Mouse (Mus musculus): ENCODE results near the gene Olig2. TPM values are rescaled to one million over a fixed set of nuclear protein-coding genes. Genes with fewer than 3 reads are reported as not detected.
"Not testable (repeated sequence)": the region's sequence is repeated elsewhere in the genome, so short reads cannot be mapped to it uniquely, and the experiment has no call there.

Gene Olig2
- polyA plus RNA-seq, 1 experiment from 2014 or later: not detected

DNA sequence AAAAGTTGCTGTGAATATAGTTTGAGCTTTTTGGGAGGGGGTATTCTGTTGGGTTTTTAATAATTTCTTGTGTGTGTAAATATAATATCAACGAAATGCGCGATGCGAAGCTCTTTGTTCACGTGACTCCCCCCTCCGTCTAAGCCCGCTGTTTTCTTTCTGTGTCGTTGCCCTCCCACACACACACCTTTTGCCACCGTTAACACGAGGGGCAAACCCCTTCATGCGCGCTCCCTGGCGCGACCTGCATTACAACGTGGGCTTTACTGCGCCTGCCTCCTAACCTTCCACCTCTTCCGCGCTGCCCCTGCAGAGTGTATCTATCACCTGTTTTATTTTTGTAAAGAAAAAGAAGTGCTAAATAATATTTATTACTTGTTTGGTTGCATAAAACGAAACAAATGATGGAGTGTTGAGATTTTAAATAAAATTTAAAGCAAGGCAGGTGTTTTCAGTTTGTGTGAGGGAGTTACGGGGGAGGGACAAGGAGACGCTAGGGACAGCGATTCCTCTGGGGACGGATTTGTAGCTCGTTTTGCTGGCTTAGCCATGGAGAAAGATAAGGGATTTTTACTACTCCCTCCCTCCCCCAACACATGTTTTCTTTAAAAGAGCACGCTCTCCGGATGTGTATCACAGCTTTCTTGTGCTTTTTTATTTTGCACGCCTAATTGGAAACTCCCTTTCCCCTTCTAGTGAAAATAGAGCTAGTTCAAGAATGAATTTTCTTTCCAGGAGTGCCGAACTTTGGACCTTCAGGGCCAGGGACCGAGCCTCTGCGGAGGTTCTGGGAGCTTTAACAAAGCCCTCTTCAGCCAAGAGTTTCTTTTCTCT is 3.2 kb downstream of the Olig2 start:
- no peak overlapping the region for H3K4me2 ChIP-seq (replicated peaks)
- H3K9ac ChIP-seq: no peak overlapping the region
- H3K27me3 ChIP-seq: peaks cover 100% of the 10 kb centered on the region
- no peak overlapping the region for H3K4me3 ChIP-seq
- no peaks in the 10 kb centered on the region for H3K9me3 ChIP-seq
- WGBS: under 1% methylated on average over 30 of the region's 30 CpGs
- H3K4me1 ChIP-seq: peaks cover 33% of the 10 kb centered on the region
- H3K27ac ChIP-seq: no peak overlapping the region
- no peaks in the 10 kb centered on the region for H3K36me3 ChIP-seq
- ATAC-seq (ENCODE audit: low FRiP score, low read depth): no peak

DNA sequence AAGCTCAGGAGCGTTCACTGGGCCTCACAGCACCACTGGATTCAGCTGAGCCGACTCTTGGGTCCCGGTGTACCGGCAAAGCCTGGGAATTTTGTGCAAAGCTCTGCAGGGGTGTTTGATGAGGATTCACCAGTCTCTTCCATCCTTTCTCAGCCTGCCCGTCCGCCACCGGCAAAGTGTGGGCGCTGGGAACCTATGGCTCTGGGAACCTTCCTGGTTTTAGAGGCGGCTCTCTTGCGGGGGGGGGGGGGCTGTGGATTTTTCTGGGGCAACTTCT is 3.8 kb downstream of the Olig2 start:
- Histone ChIP-seq H3K36me3 (no peaks in the 10 kb centered on the region), H3K27ac (no peak overlapping the region), H3K4me3 (no peak overlapping the region), H3K9me3 (no peaks in the 10 kb centered on the region), H3K4me1 (peaks cover 33% of the 10 kb centered on the region), H3K27me3 (peaks cover 100% of the 10 kb centered on the region), H3K9ac (no peak overlapping the region), H3K4me2 (replicated peaks) (no peak overlapping the region)
- no peak for ATAC-seq (ENCODE audit: low FRiP score, low read depth)
- 2% methylated on average over 10 of the region's 10 CpGs for WGBS

DNA sequence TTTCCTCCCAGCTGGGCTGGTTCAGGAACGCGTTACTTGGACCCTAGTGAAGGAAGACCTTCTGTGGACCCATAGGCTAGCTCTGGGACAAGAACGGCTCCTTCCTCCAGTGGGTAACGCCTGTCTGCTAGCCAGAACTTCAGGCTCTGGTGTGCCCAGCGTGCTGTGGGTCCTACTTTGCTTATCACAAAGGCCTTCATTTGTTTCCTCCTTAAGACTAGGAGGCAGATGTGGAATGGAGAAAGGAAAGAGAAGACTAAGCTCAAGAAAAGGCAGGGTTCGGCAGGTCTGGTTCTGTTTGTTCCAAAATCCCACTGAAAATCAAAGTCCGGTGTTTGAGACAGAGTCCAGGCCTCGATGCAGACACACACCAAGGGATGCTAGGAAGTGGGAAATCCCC is 4.4 kb downstream of the Olig2 start:
- peaks cover 100% of the 10 kb centered on the region for H3K27me3 ChIP-seq
- H3K36me3 ChIP-seq: no peaks in the 10 kb centered on the region
- WGBS: 17% methylated on average over 8 of the region's 8 CpGs
- ATAC-seq (ENCODE audit: low FRiP score, low read depth): no peak
- no peak overlapping the region for H3K9ac ChIP-seq
- H3K27ac ChIP-seq: no peak overlapping the region
- H3K4me2 ChIP-seq (replicated peaks): no peak overlapping the region
- H3K4me3 ChIP-seq: no peak overlapping the region
- peaks cover 33% of the 10 kb centered on the region for H3K4me1 ChIP-seq
- no peaks in the 10 kb centered on the region for H3K9me3 ChIP-seq

DNA sequence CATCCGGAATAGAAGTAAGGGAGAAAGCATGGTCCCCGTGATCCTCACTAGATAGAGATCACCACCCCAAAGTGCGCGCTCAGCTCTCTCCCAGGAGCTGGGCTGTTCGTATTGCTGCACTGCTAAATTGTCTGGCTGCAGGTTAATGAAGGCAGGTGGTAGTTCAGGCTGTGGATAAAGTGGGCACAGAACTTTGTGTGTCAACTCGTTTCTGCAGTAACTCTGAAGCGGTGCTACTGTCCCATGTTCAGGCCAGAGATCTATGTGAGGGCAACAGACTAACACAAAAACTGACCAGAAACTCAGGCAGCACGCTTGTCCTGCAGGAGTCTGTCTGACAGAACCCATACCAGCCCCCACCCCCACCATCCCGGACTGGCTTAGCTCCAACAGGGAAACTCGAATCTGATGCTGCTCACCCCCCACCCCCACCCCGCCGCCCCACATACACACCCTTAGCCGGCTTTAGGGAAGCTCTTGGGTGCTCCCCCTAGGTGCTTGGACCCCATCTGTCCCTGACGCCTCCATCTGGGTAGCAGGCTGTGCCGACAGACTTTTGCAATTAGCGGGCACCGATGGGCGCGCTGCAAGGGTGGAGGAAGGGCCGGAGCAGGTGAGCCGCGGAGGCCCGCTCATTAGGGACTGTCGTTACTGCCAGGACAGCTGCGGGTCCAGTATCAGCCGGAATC is 6.7 kb downstream of the Olig2 start:
- WGBS: 3% methylated on average over 26 of the region's 26 CpGs
- no peaks in the 10 kb centered on the region for H3K36me3 ChIP-seq
- ATAC-seq (ENCODE audit: low FRiP score, low read depth): no peak
- H3K4me3 ChIP-seq: peak overlapping the region; percentile 7; the same call in 1 of the 2 replicates
- no peak overlapping the region for H3K27ac ChIP-seq
- peaks cover 16% of the 10 kb centered on the region for H3K4me1 ChIP-seq
- H3K4me2 ChIP-seq (replicated peaks): peak overlapping the region; percentile 23; the same call in 1 of the 2 replicates
- H3K9me3 ChIP-seq: no peaks in the 10 kb centered on the region
- H3K9ac ChIP-seq: no peak overlapping the region
- H3K27me3 ChIP-seq: peaks cover 100% of the 10 kb centered on the region

DNA sequence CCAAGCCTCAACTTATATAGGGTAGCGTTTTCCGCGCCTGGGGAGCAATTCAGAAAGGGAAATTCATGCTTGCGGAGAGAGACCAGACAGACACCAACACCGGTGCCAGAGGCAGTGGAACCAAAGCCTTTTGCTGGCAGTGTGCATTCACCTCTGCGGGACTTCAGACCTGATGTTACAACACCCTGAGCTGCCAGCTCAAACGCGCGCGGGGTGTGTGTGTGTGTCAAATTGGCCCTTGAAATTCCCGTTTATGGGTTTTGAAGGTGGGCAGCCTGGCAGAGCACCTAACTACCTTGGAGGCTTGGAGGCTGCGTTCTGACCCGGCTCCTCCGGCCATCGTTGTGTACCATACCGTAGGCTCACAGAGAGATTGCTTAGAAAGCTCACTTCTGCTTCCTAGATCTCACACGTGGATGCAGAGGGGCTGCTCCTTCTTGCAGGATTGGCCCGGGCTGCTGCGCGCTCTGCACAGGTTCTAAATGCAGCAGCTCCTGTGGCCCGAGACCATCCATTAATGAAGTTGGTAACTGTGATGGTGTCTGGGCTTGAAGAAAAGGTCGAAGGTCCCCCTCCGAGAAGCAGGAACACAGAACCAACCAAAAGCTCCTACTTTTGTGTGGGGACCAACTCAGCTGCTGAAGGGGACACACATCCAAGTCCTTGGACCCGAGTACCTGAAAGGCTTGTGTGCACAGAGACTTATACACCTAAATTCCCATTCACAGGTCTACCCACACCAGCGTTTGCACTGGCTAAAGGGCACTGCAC is 7.4 kb downstream of the Olig2 start:
- H3K4me1 ChIP-seq: peaks cover 12% of the 10 kb centered on the region
- WGBS: 2% methylated on average over 25 of the region's 25 CpGs
- H3K9ac ChIP-seq: no peak overlapping the region; the same call in 1 of the 2 replicates
- ATAC-seq (ENCODE audit: low FRiP score, low read depth): no peak
- H3K4me3 ChIP-seq: peak overlapping the region; percentile 7; the same call in 1 of the 2 replicates
- H3K4me2 ChIP-seq (replicated peaks): peak overlapping the region; percentile 23; the same call in 1 of the 2 replicates
- no peak overlapping the region for H3K27ac ChIP-seq
- no peaks in the 10 kb centered on the region for H3K36me3 ChIP-seq
- H3K27me3 ChIP-seq: peaks cover 100% of the 10 kb centered on the region
- H3K9me3 ChIP-seq: no peaks in the 10 kb centered on the region

DNA sequence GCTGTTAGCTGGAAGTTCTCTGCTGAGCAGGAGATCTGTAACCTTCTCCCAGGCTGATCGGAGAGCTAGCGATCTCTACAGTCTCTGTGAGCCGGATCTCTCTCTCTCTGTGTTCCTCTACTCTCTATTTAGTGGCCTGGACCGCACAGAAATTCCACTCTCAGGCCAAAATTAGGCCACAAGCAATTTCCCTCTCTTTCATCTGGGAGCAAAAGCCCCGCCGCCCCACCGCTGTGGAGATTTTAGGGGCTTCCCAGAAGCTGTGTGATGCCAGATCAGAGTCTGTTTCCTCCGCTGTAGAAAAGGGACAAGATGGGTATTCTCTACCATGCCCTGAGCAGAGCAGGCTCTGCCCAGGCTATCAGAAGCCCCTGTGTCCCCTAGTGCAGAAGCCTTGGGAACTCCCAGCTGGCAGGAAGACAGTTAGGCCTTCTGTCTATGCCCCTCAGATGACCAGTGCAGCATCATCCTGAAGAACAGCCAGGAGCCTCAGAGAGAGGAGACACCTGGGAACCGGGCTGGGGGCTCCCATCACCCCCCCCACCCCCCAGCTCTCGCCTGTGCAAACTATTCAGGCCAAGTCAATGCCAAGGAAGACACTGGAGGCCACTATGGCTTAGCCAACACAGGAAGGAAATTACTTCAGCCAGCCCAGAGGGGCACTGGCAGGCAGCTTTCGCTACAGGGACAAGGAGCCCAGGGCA is 8.1 kb downstream of the Olig2 start:
- Histone ChIP-seq H3K27ac (no peak overlapping the region), H3K4me3 (no peak overlapping the region), H3K36me3 (no peaks in the 10 kb centered on the region), H3K9ac (no peak overlapping the region; the same call in 1 of the 2 replicates), H3K27me3 (peaks cover 100% of the 10 kb centered on the region), H3K4me2 (replicated peaks) (no peak overlapping the region), H3K4me1 (peaks cover 12% of the 10 kb centered on the region), H3K9me3 (no peaks in the 10 kb centered on the region)
- 14% methylated on average over 11 of the region's 11 CpGs for WGBS
- ATAC-seq (ENCODE audit: low FRiP score, low read depth): no peak

DNA sequence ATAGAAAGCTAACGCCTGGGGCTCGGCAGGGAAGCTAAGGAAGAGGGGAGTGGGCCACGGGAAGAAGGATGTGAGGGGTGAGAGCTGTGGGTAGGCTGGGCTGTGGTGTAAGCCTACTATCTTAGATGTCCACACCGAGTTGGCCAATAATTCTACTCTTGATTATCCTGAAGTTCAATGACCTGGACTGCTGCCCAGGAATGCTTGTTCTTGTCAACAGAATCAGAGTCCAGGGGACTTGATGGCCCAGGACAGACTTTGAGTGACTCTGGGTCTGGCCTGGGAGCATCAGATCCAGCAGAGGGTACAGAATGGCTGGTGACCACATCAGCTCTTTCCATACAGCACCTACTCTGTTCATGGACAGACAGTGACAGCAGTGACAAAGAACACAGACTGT is 13.8 kb downstream of the Olig2 start:
- H3K4me3 ChIP-seq: no peak overlapping the region
- no peak overlapping the region for H3K4me2 ChIP-seq (replicated peaks)
- H3K9ac ChIP-seq: no peak overlapping the region
- WGBS: 56% methylated on average over 4 of the region's 4 CpGs
- no peaks in the 10 kb centered on the region for H3K4me1 ChIP-seq
- no peak for ATAC-seq (ENCODE audit: low FRiP score, low read depth)
- H3K27ac ChIP-seq: no peak overlapping the region
- H3K36me3 ChIP-seq: no peaks in the 10 kb centered on the region
- H3K27me3 ChIP-seq: peaks cover 92% of the 10 kb centered on the region
- no peaks in the 10 kb centered on the region for H3K9me3 ChIP-seq

DNA sequence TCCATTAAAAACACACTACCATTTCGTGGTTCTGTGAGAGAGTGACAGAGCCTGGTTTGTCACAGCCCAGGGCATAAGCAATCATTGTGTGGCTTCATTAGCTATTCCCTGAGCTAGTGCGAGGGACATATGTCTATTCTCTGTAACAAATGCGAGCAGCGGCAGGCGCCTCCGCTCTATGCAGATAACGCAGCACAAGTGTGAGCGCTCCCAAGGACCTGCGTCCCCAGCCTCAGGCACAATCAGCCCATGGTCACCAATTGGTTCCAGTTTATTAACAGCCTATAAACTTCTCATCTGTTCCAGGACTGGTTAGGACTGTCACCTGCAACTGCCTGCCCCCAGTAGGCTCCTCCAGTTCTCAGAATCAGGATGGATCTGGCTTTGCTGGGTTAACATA is 21.0 kb downstream of the Olig2 start:
- WGBS: 56% methylated on average over 9 of the region's 9 CpGs

DNA sequence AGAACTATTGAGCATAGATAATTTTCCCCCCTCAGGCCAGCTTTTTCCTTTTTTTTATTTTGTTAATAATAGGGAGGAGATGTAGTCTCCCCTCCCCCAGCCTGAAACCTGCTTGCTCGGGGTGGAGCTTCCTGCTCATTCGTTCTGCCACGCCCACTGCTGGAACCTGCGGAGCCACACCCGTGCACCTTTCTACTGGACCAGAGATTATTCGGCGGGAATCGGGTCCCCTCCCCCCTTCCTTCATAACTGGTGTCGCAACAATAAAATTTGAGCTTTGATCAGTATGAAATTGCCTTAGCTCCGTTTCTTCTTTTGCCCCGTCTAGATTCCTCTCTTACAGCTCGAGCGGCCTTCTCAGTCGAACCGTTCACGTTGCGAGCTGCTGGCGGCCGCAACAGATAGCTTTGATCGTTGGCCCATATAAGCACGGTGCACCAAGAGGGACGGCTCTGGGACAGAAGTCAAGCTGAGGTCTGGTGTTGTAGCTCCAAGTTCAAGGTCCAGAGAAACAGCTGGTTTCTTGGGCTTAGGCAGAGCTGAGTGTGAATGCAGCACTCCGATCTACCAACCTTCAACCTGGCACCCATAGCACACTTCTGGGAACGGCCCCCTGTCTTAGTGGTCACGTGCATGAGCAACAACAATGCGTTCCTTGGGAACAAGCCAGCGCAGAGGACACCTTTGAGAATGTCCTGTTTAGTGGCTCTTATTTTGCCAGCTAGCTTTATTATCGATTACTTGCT is 30.3 kb downstream of the Olig2 start:
- not testable (repeated sequence) for H3K4me1 ChIP-seq; H3K36me3 ChIP-seq; H3K4me3 ChIP-seq; H3K27ac ChIP-seq; H3K9ac ChIP-seq; H3K9me3 ChIP-seq; ATAC-seq (ENCODE audit: low FRiP score, low read depth); H3K4me2 ChIP-seq (replicated peaks)
- H3K27me3 ChIP-seq: peaks cover 50% of the 10 kb centered on the region
- WGBS: 5% methylated on average over 19 of the region's 28 CpGs

More for the DNA sequence above, 21.0 kb downstream of the Olig2 start:
- Histone ChIP-seq H3K27me3 (peaks cover 61% of the 10 kb centered on the region), H3K9me3 (no peaks in the 10 kb centered on the region), H3K9ac (no peak overlapping the region), H3K4me2 (replicated peaks) (no peak overlapping the region), H3K36me3 (no peaks in the 10 kb centered on the region), H3K4me1 (no peaks in the 10 kb centered on the region), H3K27ac (no peak overlapping the region), H3K4me3 (no peak overlapping the region)
- ATAC-seq (ENCODE audit: low FRiP score, low read depth): no peak

DNA sequence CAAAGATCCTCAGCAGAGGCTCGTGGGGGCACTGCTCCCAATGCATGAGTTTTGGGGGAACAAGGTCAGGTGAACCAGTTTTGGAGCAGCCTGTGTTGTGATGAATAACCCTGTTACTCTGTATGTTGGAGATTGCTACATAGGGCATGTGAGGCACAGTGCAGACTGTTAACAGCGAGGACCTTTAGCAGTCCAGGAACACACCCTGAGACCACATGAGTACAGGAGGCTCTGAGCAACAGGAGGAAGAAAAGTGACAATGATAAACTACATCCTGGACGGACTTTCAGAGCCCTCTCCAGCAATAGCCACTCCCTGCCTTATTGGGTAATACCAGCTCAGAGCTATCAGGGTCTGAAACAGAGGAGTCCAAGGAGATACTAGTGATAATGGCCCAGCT is 33.7 kb downstream of the Olig2 start:
- Histone ChIP-seq H3K4me2 (replicated peaks) (no peak overlapping the region), H3K4me3 (no peak overlapping the region), H3K36me3 (no peaks in the 10 kb centered on the region), H3K4me1 (peaks cover 4% of the 10 kb centered on the region; the same call in 1 of the 2 replicates), H3K9me3 (no peaks in the 10 kb centered on the region), H3K27ac (no peak overlapping the region), H3K9ac (no peak overlapping the region), H3K27me3 (peaks cover 81% of the 10 kb centered on the region)
- 50% methylated on average over 3 of the region's 3 CpGs for WGBS
- ATAC-seq (ENCODE audit: low FRiP score, low read depth): no peak

DNA sequence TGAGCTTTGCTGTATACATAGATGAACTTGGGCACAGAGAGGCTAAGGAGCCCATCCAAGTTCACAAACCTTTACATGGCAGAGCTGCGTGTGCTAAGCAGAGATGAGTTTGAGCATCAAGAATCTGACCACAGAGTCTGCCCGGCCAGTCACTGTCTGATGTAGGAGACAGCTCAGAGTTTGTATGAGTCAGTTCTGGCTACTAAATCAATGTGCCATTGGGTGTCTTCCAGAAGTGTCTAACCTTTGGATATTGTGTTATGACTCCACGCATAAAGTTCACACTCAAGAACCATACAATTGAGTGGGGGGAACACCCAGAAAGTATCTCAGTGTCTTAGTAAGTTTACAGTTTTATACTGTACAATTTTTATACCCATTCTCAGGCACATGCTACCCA is 35.6 kb downstream of the Olig2 start:
- no peak overlapping the region for H3K27ac ChIP-seq
- no peak overlapping the region for H3K4me2 ChIP-seq (replicated peaks)
- H3K9me3 ChIP-seq: no peaks in the 10 kb centered on the region
- 87% methylated on average over 3 of the region's 3 CpGs for WGBS
- no peak overlapping the region for H3K4me3 ChIP-seq
- no peak overlapping the region for H3K9ac ChIP-seq
- peaks cover 97% of the 10 kb centered on the region for H3K27me3 ChIP-seq
- no peak for ATAC-seq (ENCODE audit: low FRiP score, low read depth)
- peaks cover 4% of the 10 kb centered on the region; the same call in 1 of the 2 replicates for H3K4me1 ChIP-seq
- H3K36me3 ChIP-seq: no peaks in the 10 kb centered on the region
